Mouse (Mus musculus) kidney, postnatal 0 days (tissue): ENCODE measurements at regions not wholly inside any gene's neighbourhood (a gene's known extent, or its start where the extent isn't known, plus 50 kb on each side); places are given as distances from the start of the nearest gene placed in this dataset.

Experiments
- ATAC-seq: fragments of 200-750 bp; cut with Nextera tagmentation; replicated peaks from 2 replicates; pipeline ENCODE4 v1.8.0; 2017; ENCODE audit warnings: low read depth, moderate number of reproducible peaks, moderate TSS enrichment, moderate library complexity; ENCODE audit not compliant: low FRiP score
- DNase-seq: peaks from one replicate; pipeline ENCODE4 v3.0.0-alpha.2; 2016; ENCODE audit warnings: low spot score
- H3K27ac ChIP-seq: fragments of 300-500 bp; sonication (generic); 2 replicates; pipeline ENCODE4 v1.5.1; 2014; ENCODE audit warnings: mild to moderate bottlenecking
- H3K27me3 ChIP-seq: fragments of 300-500 bp; sonication (generic); 2 replicates; pipeline ENCODE4 v1.6.1; 2014; ENCODE audit warnings: low read length, mixed read lengths; ENCODE audit not compliant: insufficient read depth
- H3K36me3 ChIP-seq: fragments of 300-500 bp; sonication (generic); 2 replicates; pipeline ENCODE4 v1.6.1; 2014; ENCODE audit warnings: low read length, mixed read lengths; ENCODE audit not compliant: insufficient read depth
- H3K4me1 ChIP-seq: fragments of 300-500 bp; sonication (generic); replicated peaks from 2 replicates; pipeline ENCODE4 v1.6.1; 2014; ENCODE audit warnings: antibody characterized with exemption, low read length, mixed read lengths; ENCODE audit not compliant: insufficient read depth
- H3K4me2 ChIP-seq: fragments of 300-500 bp; sonication (generic); 2 replicates; pipeline ENCODE4 v1.6.1; 2014; ENCODE audit warnings: mild to moderate bottlenecking, low read length, moderate library complexity, mixed read lengths
- H3K4me3 ChIP-seq: fragments of 300-500 bp; sonication (generic); replicated peaks from 2 replicates; pipeline ENCODE4 v1.5.1; 2014; ENCODE audit warnings: low read depth, low read length
- H3K9ac ChIP-seq: fragments of 300-500 bp; sonication (generic); 2 replicates; pipeline ENCODE4 v1.6.1; 2014; ENCODE audit warnings: low read depth, low read length
- H3K9me3 ChIP-seq: fragments of 300-500 bp; sonication (generic); replicated peaks from 2 replicates; pipeline ENCODE4 v1.6.1; 2016; ENCODE audit warnings: low read length, inconsistent platforms, mixed read lengths
- CTCF ChIP-seq: IDR thresholded peaks from 2 replicates; pipeline ENCODE4 v1.5.1; 2016; ENCODE audit warnings: antibody characterized with exemption, low read depth, mild to moderate bottlenecking, moderate library complexity
- WGBS: fragments of 180-500 bp; shearing (Covaris S2); extraction: QIAGEN DNeasy Blood & Tissue Kit; methylation state at CpG from one replicate; pipeline ENCODE4 v1.1.7; 2014; 5-methylcytosine and 5-hydroxymethylcytosine counted together

GRCm38 (mm10) chr6:148541981-148542380 lies 97.8 kb upstream of the Tmtc1 start:
- 92% methylated on average over 2 of the region's 2 CpGs for WGBS
- Histone ChIP-seq H3K27me3 (no peaks in the 10 kb centered on the region), H3K4me1 (no peaks in the 10 kb centered on the region), H3K36me3 (no peaks in the 10 kb centered on the region), H3K4me2 (no peak overlapping the region), H3K9me3 (no peaks in the 10 kb centered on the region), H3K9ac (no peak overlapping the region), H3K4me3 (no peak overlapping the region), H3K27ac (no peak overlapping the region)
- no peak for DNase-seq
- no peak for ATAC-seq
- TF ChIP-seq CTCF, result no peak

GRCm38 (mm10) chr6:148539207-148539960 lies 95.2 kb upstream of the Tmtc1 start:
- no peak overlapping the region for H3K4me2 ChIP-seq
- H3K9ac ChIP-seq, result no peak overlapping the region
- no peaks in the 10 kb centered on the region for H3K9me3 ChIP-seq
- H3K36me3 ChIP-seq, result no peaks in the 10 kb centered on the region
- H3K4me1 ChIP-seq, result no peaks in the 10 kb centered on the region
- no peak overlapping the region for H3K4me3 ChIP-seq
- no peak for TF ChIP-seq CTCF
- no peak overlapping the region for H3K27ac ChIP-seq
- peak; percentile 8 for DNase-seq
- H3K27me3 ChIP-seq, result no peaks in the 10 kb centered on the region
- no peak for ATAC-seq
- WGBS, result 35% methylated on average over 4 of the region's 4 CpGs

- WGBS, result 61% methylated on average over 4 of the region's 4 CpGs
- no peaks in the 10 kb centered on the region for H3K27me3 ChIP-seq
- no peaks in the 10 kb centered on the region for H3K4me1 ChIP-seq
- no peaks in the 10 kb centered on the region for H3K36me3 ChIP-seq
- H3K9me3 ChIP-seq, result no peaks in the 10 kb centered on the region
- no peak overlapping the region for H3K27ac ChIP-seq
- no peak overlapping the region for H3K4me2 ChIP-seq
- no peak overlapping the region for H3K9ac ChIP-seq
- ATAC-seq (no peak), DNase-seq (no peak)
- H3K4me3 ChIP-seq, result no peak overlapping the region
- no peak for TF ChIP-seq CTCF
Measured at GRCm38 (mm10) chr6:148534364-148534763, 90.2 kb upstream of the Tmtc1 start.

DNA sequence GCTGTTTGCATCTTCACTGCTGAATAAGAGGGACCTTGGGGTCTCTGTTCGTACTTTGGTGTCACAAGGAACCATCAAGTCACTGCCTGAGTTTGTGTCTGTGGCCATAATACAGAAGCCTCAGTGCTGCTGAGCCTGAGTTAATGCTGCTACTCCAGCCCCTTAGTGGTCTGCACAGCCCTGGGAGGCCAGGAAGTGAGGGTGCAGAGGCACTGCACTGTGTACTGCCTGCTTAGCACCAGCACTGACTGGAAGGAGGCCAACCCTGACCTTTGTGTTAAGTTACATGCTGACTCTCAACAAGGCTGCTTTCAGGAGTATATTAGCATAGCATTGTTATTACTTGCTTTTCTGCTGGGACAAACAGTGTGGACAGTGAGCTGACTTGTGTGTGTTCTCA lies 86.9 kb upstream of the Tmtc1 start:
- Histone ChIP-seq H3K27ac (no peak overlapping the region), H3K27me3 (no peaks in the 10 kb centered on the region), H3K4me1 (no peaks in the 10 kb centered on the region), H3K36me3 (no peaks in the 10 kb centered on the region), H3K9me3 (no peaks in the 10 kb centered on the region), H3K4me2 (no peak overlapping the region), H3K9ac (no peak overlapping the region), H3K4me3 (no peak overlapping the region)
- whole genome bisulfite sequencing, result 88% methylated on average over 1 of the region's 1 CpGs
- DNase-seq (no peak), ATAC-seq (no peak)
- TF ChIP-seq CTCF, result no peak

GRCm38 (mm10) chr6:148528611-148529010 lies 84.4 kb upstream of the Tmtc1 start:
- no peak overlapping the region for H3K4me2 ChIP-seq
- no peak overlapping the region for H3K4me3 ChIP-seq
- no peaks in the 10 kb centered on the region for H3K4me1 ChIP-seq
- no peak overlapping the region for H3K9ac ChIP-seq
- no peaks in the 10 kb centered on the region for H3K9me3 ChIP-seq
- TF ChIP-seq CTCF, result no peak
- no peak overlapping the region for H3K27ac ChIP-seq
- H3K36me3 ChIP-seq, result no peaks in the 10 kb centered on the region
- peak; percentile 46 for DNase-seq
- no peak for ATAC-seq
- no peaks in the 10 kb centered on the region for H3K27me3 ChIP-seq
- 42% methylated on average over 2 of the region's 2 CpGs for WGBS

DNA sequence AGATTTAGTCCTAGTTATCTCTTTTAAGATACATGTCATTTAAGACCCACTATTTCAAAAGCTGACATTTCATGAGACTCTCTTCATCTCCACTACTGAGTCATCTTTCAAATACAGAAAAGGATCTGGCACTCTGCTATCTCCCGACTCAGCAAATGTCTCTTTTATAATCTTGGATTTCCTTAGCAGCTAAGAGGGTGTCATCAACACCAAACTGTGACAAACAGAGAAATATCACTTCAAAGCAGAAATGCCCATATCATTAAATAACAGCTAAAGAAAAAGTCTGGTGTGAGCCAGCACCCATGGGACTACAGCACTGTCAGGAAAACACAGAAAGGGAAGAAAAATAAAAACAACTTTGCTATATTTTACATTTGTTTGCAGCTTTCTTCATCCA lies 78.7 kb upstream of the Tmtc1 start:
- WGBS, result 37% methylated on average over 1 of the region's 1 CpGs

More for the DNA sequence above, 78.7 kb upstream of the Tmtc1 start:
- DNase-seq, result no peak
- Histone ChIP-seq H3K9me3 (no peaks in the 10 kb centered on the region), H3K9ac (no peak overlapping the region), H3K4me2 (no peak overlapping the region), H3K4me3 (no peak overlapping the region), H3K27me3 (no peaks in the 10 kb centered on the region), H3K36me3 (no peaks in the 10 kb centered on the region), H3K27ac (no peak overlapping the region), H3K4me1 (no peaks in the 10 kb centered on the region)
- no peak for TF ChIP-seq CTCF
- ATAC-seq, result no peak
